Mouse (Mus musculus) monocyte, adult 59 days (primary cell): ENCODE results near the gene Klhl28. TPM values are rescaled to one million over a fixed set of nuclear protein-coding genes. Genes with fewer than 3 reads are reported as not detected.

Experiments used
- total RNA-seq, 2 experiments: library from RNA; stranded (reverse); gene quantifications; one replicate each; pipeline ENCODE4 v1.2.4; 2023

Klhl28 gene
- 10 to 100 TPM; 16.4 to 17.2 TPM for total RNA-seq

GRCm38 (mm10) chr12:64965124-64966026 is at the start of gene Klhl28, which contains the start of gene Togaram1:
Gene Klhl28, minus strand, starts transcription at chr12:64965534.
Gene Togaram1, plus strand, starts transcription at chr12:64965804.

DNA sequence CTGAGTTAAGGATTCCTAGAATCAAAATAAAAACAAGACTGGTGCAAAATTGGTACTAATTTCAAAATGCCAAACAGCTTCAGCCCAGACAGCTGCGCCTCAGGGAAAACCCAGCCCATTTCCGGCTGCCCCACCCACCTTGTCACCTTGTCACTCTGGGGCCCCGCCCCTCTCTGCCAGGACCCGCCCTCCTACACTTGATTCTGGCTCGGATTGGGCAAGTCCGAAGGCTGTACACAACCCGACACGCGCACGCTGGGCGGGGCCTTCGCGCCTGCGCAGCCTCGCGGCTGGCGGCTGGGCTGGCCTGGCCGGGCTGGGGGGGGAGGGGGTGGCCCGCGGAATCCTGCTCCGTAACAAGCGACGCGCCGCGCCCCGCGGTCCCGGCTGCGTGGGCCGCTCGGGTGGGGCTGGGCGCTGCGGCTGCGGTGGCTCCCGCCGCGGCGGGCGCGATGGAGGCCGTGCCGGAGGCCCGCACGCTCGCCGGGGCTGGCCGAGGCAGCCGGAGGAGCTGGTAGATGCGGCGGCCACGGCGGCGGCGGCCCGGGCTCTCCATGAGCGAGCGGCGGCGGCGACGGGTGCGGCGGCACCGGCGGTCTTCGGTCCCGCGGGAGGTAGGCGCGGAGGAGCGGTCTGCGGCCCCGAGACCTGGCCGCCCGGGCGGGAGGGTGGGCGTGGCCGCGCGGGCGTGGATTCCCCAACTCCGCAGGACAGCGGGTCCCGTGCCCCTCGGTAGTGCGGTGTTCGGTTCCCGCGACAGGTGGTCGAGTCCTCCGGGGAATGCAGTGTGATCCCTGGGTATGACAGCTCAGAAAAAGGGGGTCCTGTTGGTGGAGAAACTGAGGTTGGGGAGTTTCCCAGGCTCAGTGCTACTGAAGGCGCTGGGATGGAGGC is 47.5 kb downstream of the Klhl28 start, which contains the start of gene Gm527:
Gene Gm527 (plus strand): TSS at position 329 of the 894 bp plus-strand sequence.

Other genes with a start within 250 kb of the Klhl28 start
- gene Gm527, start 47.6 kb downstream of the Klhl28 start, total RNA-seq: 1 to 10 TPM; 7.1 to 8.7 TPM
- 10 to 100 TPM; 38.3 to 39.5 TPM for gene Togaram1, start 270 bp upstream of the Klhl28 start, total RNA-seq
- 10 to 100 TPM; 80.4 to 82.4 TPM for gene Prpf39, start 70.8 kb upstream of the Klhl28 start, total RNA-seq
- 10 to 100 TPM; 31.9 to 40.2 TPM for gene Fkbp3, start 108.5 kb upstream of the Klhl28 start, total RNA-seq
- gene Fancm, start 110.1 kb upstream of the Klhl28 start, total RNA-seq: 1 to 10 TPM; 4.7 to 5.0 TPM
- 1 to 10 TPM; 2.9 to 4.6 TPM for gene Mis18bp1, start 207.1 kb upstream of the Klhl28 start, total RNA-seq